Mouse (Mus musculus) forebrain, embryonic 15.5 days (tissue): ENCODE results near the gene Rnase11. TPM values are rescaled to one million over a fixed set of nuclear protein-coding genes. Genes with fewer than 3 reads are reported as not detected.
"Not testable (repeated sequence)": the region's sequence is repeated elsewhere in the genome, so short reads cannot be mapped to it uniquely, and the experiment has no call there.

Source experiments
- ATAC-seq: fragments of 200-750 bp; cut with Nextera tagmentation; replicated peaks from 2 replicates; pipeline ENCODE4 v1.8.0; 2017; ENCODE audit warnings: mild to moderate bottlenecking, moderate TSS enrichment, moderate library complexity
- H3K27ac ChIP-seq: fragments of 300-500 bp; sonication (generic); replicated peaks from 2 replicates; pipeline ENCODE4 v1.5.1; 2015; ENCODE audit warnings: mild to moderate bottlenecking, inconsistent platforms
- H3K27me3 ChIP-seq: fragments of 300-500 bp; sonication (generic); 2 replicates; pipeline ENCODE4 v1.6.1; 2015; ENCODE audit warnings: inconsistent platforms
- H3K36me3 ChIP-seq: fragments of 300-500 bp; sonication (generic); 2 replicates; pipeline ENCODE4 v1.6.1; 2015; ENCODE audit warnings: mild to moderate bottlenecking, inconsistent platforms
- H3K4me1 ChIP-seq: fragments of 300-500 bp; sonication (generic); 2 replicates; pipeline ENCODE4 v1.6.1; 2015; ENCODE audit warnings: inconsistent platforms
- H3K4me2 ChIP-seq: fragments of 300-500 bp; sonication (generic); replicated peaks from 2 replicates; pipeline ENCODE4 v1.6.1; 2015; ENCODE audit warnings: mild to moderate bottlenecking, inconsistent platforms
- H3K4me3 ChIP-seq: fragments of 300-500 bp; sonication (generic); 2 replicates; pipeline ENCODE4 v1.5.1; 2015; ENCODE audit warnings: mild to moderate bottlenecking, inconsistent platforms
- H3K9ac ChIP-seq: fragments of 300-500 bp; sonication (generic); replicated peaks from 2 replicates; pipeline ENCODE4 v1.6.1; 2015; ENCODE audit warnings: mild to moderate bottlenecking, inconsistent platforms
- H3K9me3 ChIP-seq: fragments of 300-500 bp; sonication (generic); 2 replicates; pipeline ENCODE4 v1.6.1; 2016; ENCODE audit warnings: inconsistent platforms
- WGBS: fragments of 180-500 bp; shearing (Covaris S2); methylation state at CpG from one replicate; pipeline ENCODE4 v1.1.7; 2015; ENCODE audit warnings: mixed read lengths; 5-methylcytosine and 5-hydroxymethylcytosine counted together
- polyA plus RNA-seq: library from polyadenylated mRNA; unstranded; fragments of >200 nt; fragmentation: Nextera tagmentation; extraction: Ambion mirVana; gene quantifications from 2 replicates; pipeline ENCODE4 v1.2.1, GENCODE M21; 2015

Rnase11 gene
- not detected in 2 replicates for polyA plus RNA-seq

DNA sequence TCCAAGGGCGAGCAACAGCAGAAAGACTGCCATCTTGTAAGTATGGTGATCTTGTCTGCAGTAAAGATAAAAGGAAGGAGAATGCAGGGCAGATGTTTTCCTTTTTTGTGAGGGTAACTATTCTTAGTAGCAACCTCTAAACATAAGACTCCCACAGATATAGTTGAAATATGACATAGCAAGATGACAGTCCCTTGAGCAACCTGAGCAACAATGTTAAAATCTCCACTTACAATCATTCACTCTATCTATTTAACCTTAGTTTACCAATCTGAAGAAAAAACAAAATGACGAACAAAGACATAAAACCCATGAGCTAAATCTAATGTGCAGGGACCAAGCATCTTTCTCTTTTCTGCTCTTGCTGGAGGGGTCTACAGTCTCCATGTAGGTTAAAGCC lies at the start of gene Rnase11:
TSS of gene Rnase11 (minus strand) at position 101 of the 400 bp plus-strand sequence.
- 81% methylated on average over 2 of the region's 2 CpGs for WGBS
- no peak within 1 kb of the TSS for H3K27ac ChIP-seq
- no peak for ATAC-seq

DNA sequence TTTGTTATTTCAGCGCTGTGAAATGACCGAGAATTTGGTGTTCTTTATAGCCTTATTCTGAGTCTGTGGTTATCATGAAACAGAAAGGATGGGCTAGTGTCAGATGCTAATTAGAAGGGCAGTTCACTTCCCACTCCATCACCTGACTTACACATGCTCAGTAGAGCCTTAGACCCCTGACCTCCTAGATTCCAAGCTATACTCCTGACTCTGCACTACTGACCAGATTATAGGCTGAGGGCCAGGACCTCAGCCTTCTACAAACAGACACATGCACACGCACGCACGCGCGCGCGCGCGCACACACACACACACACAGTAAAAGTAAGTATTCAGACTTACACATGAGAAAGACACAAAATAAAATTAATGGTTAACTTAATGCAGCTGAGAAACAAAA lies 49.0 kb upstream of the Rnase11 start:
- WGBS: 95% methylated on average over 11 of the region's 11 CpGs
- Histone ChIP-seq H3K4me2 (no peak overlapping the region), H3K4me3 (no peak overlapping the region), H3K27me3 (no peaks in the 10 kb centered on the region), H3K4me1 (no peaks in the 10 kb centered on the region), H3K9me3 (no peaks in the 10 kb centered on the region), H3K9ac (no peak overlapping the region), H3K27ac (no peak overlapping the region), H3K36me3 (no peaks in the 10 kb centered on the region)
- no peak for ATAC-seq

More for the DNA sequence above, at the start of gene Rnase11:
- Histone ChIP-seq H3K36me3 (no peaks in the 10 kb centered on the region), H3K27me3 (no peaks in the 10 kb centered on the region), H3K4me1 (peaks cover 9% of the 10 kb centered on the region), H3K9me3 (no peaks in the 10 kb centered on the region), H3K4me2 (no peak within 1 kb of the TSS), H3K4me3 (no peak within 1 kb of the TSS), H3K9ac (no peak within 1 kb of the TSS)

DNA sequence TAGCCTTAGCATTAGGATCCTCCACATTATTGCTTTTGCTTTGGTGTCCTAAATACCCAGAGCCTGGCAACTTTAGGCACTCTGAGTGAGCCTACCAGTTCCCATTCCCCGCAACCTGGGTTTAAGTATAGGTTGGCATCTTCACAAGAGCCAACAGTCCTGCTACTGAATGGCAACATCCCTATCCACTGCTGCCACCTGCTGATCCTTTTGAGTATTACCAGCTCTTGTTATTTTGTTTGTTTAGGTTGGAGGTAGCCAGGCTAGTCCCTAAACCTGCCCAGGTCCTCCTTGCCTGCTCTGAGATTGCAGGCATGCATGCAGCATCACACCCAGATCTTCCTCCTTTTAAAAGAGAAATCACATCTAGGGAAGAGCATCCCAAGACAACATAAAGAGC lies 48.3 kb upstream of the Rnase11 start:
- H3K36me3 ChIP-seq, H3K27me3 ChIP-seq, H3K4me2 ChIP-seq, H3K4me3 ChIP-seq, H3K9ac ChIP-seq, H3K27ac ChIP-seq, H3K9me3 ChIP-seq, H3K4me1 ChIP-seq: not testable (repeated sequence)
- WGBS: 24% methylated on average over 1 of the region's 1 CpGs
- ATAC-seq: peak; percentile 55

DNA sequence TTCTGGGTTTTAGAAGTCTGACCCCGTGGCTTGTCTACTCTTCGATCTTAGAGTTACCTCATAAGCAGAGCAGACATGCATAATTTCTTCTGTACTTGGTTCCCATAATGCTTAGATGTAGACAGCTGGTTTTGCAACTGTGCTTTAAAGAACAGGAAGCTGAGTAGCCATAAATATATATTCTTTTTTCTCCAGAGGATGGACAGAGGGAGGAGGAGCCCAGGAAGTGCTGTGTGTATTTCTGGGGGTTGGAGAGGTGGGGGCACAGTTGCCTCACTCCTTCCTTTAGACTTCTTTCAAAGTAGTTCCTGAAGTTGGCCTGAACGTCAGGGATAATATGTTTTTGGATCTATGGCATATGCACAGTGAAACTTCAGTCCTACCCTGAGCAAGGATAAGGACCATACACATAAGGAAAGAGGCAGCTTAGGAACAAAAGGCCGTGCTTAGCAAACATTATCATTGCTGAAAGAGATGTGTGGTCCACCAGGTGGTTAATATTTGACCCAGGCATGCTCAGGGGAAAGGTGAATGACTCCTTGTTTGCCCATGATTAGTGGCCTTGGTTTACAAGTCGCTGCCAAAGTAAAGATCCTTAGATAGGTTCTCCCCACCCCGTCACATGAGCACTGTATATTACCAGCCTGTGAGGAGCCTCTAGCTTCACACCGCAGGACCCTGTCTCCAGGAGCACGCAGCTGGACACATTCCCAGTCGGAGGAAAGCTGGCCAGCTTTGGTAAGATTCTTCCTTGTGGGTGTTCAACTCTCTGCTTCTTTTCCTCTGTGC lies 46.0 kb upstream of the Rnase11 start:
- Histone ChIP-seq H3K4me1 (peaks cover 8% of the 10 kb centered on the region; the same call in 1 of the 2 replicates), H3K4me2 (no peak overlapping the region), H3K27me3 (no peaks in the 10 kb centered on the region), H3K36me3 (no peaks in the 10 kb centered on the region), H3K9ac (no peak overlapping the region), H3K9me3 (no peaks in the 10 kb centered on the region), H3K27ac (no peak overlapping the region), H3K4me3 (no peak overlapping the region)
- 72% methylated on average over 9 of the region's 9 CpGs for WGBS
- no peak for ATAC-seq

DNA sequence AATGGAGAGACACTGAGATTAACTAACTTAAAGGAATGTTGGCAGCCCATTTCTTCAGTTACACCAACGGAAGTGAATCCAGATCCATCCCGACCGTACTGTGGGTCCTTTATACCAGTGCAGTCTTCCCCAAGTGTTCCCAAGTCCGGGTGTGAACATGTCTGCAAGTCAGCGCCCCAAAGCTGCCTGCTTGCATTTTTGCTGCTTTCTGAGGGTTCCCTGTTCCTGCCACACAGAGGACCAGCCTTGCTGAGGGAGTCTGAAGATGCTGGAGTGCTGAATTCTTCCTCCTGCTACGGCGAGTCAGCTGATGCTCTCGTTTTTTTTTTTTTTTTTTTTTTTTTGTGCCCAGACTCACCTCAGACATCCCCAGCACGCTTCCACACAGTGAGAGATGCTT lies 45.0 kb upstream of the Rnase11 start:
- Histone ChIP-seq H3K9ac (no peak overlapping the region), H3K9me3 (no peaks in the 10 kb centered on the region), H3K36me3 (no peaks in the 10 kb centered on the region), H3K4me1 (peaks cover 9% of the 10 kb centered on the region; the same call in 1 of the 2 replicates), H3K27ac (no peak overlapping the region), H3K27me3 (no peaks in the 10 kb centered on the region), H3K4me2 (no peak overlapping the region), H3K4me3 (no peak overlapping the region)
- 73% methylated on average over 9 of the region's 9 CpGs for WGBS
- no peak for ATAC-seq

DNA sequence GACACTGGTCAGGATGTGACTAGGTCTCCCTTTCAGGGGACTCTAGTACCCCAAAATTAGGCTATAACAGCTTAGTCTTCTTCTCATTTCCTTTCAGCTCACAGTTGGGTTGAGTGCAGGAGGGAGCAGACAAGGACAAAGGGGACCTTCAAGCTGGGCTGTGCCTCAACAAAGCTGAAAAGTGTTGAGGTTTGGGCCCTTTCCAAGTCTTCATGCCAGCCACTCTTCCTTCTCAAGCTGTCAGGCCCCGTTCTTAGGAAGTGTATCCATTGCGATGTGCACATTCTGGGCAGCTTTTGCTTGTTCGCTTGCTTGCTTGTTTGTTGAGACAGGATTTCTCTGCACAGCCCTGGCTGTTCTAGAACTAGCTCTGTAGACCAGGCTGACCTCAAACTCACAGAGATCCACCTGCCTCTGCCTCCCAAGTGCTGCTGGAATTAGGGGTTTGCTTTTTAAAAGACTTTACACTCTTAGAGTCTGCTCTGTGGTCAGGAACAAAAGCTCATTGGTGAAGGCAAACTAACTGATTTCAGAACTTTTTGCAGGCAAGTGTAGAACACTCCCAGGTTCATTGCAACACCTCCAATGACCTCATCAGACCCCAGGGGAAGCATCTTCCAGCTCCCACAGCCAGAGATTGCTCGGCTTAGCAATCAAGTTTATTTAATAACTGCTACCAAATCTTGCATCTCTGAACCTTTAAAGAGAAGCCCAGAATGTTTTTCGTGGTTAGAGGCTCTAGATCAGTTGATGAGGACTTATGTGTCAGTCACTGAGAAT lies 44.3 kb upstream of the Rnase11 start:
- Histone ChIP-seq H3K4me3 (no peak overlapping the region), H3K4me2 (no peak overlapping the region), H3K36me3 (no peaks in the 10 kb centered on the region), H3K27ac (no peak overlapping the region), H3K9ac (no peak overlapping the region), H3K27me3 (no peaks in the 10 kb centered on the region), H3K9me3 (no peaks in the 10 kb centered on the region), H3K4me1 (peaks cover 9% of the 10 kb centered on the region; the same call in 1 of the 2 replicates)
- ATAC-seq: no peak
- 68% methylated on average over 5 of the region's 5 CpGs for WGBS

DNA sequence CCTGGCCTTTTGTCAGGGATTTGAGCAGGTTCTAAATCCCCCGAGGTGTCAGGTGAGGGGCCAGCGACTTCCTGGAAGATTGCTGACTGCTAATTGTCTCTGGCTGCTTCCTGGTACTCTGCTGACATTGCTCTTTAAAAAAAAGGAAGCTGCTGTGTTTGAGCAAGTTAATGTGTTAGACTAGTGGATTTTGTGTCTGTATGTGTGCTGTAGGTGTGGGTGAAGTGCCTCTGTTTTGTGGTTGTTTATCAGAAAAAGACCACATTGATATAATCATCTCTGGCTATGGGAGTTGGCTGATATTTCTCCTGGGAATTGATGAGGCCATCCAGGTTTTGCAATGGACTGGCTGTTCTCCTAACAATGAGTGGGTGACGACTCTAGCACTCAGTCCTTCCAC lies 43.5 kb upstream of the Rnase11 start:
- H3K27me3 ChIP-seq: no peaks in the 10 kb centered on the region
- ATAC-seq: no peak

DNA sequence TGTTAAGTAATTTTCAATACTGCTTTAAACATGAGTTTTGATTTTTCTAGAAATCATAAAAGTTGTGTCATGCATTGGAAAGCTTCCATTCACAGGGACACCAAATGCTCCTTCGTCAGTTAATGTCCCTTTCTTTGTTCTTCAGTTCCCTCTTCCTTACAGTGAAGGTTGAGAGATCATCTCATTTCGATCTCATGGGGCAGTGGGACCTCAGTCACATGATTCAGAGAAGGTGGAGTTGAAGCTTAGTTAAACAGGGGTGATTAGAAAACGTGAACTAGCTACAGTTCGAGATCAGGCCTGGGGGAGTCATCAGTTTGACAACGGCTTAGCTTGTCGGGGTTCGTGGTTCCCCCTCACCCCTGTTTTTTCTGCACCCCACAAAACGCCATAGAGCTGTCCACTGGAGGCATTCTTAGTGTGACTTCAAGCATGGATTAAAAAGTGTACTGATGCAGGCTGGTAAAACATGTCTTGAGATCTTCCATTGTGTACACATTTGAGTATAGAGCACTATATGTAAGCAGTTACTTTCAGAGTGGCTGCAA lies 42.2 kb upstream of the Rnase11 start:
- no peak overlapping the region for H3K27ac ChIP-seq

More for the DNA sequence above, 43.5 kb upstream of the Rnase11 start:
- Histone ChIP-seq H3K27ac (no peak overlapping the region), H3K9ac (no peak overlapping the region), H3K4me2 (no peak overlapping the region), H3K9me3 (no peaks in the 10 kb centered on the region), H3K36me3 (no peaks in the 10 kb centered on the region), H3K4me1 (peaks cover 14% of the 10 kb centered on the region; the same call in 1 of the 2 replicates), H3K4me3 (no peak overlapping the region)
- WGBS: 31% methylated on average over 3 of the region's 3 CpGs

DNA sequence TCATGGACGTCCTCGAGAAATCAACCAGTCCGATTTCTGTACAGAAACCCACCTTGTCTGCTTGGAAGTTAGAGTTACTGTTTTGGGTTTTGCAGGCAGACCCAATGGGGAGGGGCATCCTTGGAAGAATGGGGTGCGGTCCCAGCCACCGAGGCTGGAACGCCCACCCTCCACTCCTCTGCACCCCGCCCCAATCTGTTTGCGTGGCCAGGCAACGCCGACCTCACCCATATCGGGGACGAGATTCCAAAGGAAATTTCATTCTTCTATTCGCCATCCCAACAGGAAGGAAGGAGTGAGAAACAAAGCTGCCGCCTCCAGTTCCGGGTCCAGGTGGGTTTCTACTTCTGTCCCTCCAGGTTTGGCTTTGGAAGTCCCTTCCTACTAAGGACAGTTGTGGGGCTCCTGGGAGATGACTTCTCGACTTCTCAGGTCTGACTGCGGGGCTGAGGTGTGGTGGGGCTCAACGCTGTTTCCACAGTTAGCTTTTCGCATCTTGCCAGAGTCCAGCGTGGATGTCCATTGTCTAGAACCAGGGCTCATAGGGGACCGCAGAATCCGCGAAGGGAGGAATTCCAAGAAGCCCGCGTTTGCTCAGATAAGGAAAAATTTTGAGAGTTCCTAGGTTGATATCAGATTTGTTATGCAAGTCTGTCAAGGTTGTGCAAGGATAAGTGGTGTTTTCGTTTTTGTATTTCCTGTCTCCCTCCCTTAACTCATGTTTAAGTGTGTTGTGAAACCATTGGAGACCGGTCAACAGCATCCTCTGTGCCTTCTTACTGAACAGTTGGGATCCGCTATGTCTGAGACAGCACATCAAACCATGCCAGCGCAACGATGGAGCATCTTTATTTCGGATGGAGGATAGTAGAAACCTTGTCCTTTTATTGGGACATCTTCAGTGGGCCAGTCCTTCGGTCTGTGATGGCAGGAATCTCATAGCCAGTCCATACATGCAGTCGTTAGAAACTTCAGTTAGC lies 41.2 kb upstream of the Rnase11 start, which contains the start of the genes Rnase4 and Ang:
TSS of gene Rnase4 (plus strand) at position 157 of the 980 bp plus-strand sequence.
TSS of gene Ang (plus strand) at position 230 of the 980 bp plus-strand sequence.
- Histone ChIP-seq H3K27me3 (no peaks in the 10 kb centered on the region), H3K36me3 (no peaks in the 10 kb centered on the region), H3K9ac (peak within 1 kb of the TSS; percentile 52), H3K27ac (peak within 1 kb of the TSS; percentile 77), H3K4me2 (peak within 1 kb of the TSS; percentile 79), H3K4me3 (peak within 1 kb of the TSS; percentile 72), H3K4me1 (peaks cover 19% of the 10 kb centered on the region), H3K9me3 (no peaks in the 10 kb centered on the region)
- 7% methylated on average over 33 of the region's 33 CpGs for WGBS
- ATAC-seq: peak; percentile 7

More for the DNA sequence above, 42.2 kb upstream of the Rnase11 start:
- peak overlapping the region; percentile 79 for H3K4me2 ChIP-seq
- peaks cover 19% of the 10 kb centered on the region for H3K4me1 ChIP-seq
- H3K9ac ChIP-seq: no peak overlapping the region
- ATAC-seq: no peak
- no peaks in the 10 kb centered on the region for H3K27me3 ChIP-seq
- peak overlapping the region; percentile 72; the same call in 1 of the 2 replicates for H3K4me3 ChIP-seq
- no peaks in the 10 kb centered on the region for H3K36me3 ChIP-seq
- H3K9me3 ChIP-seq: no peaks in the 10 kb centered on the region
- 51% methylated on average over 8 of the region's 8 CpGs for WGBS

DNA sequence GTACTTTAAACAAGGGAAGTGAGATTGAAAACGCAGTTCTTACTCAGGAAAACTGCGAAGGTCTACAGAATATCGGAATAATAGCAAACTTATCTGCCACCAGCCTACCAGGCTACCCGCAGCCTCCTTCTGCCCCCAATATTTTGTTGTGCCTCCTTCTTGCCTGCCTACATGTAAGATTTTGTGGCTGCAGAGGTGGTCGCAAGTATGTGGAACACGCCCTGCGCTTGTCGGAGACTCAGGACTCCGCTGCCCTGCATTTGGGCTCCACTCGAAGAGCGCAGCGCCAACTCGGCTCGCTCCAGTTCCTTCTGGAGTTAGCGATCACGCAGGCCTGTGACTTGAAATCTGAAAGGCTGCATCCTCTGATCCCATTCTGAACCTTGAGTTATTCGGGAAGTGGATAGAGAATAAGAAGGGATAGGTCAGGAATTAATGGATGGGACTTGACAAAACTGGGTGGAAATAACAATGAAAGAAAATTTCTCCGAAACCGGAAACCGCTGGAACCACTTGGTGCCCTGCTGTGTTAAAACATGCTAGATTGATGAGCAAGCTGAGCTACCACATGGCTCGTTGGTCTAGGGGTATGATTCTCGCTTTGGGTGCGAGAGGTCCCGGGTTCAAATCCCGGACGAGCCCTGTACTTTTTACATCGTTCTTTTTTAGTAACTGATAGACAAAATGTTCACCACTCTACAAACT lies 40.3 kb upstream of the Rnase11 start:
- ATAC-seq: peak; percentile 57
- H3K9ac ChIP-seq: peak overlapping the region; percentile 52

More for the DNA sequence above, 40.3 kb upstream of the Rnase11 start:
- Histone ChIP-seq H3K4me3 (peak overlapping the region; percentile 72), H3K9me3 (no peaks in the 10 kb centered on the region), H3K27ac (peak overlapping the region; percentile 77), H3K4me2 (peak overlapping the region; percentile 79), H3K36me3 (no peaks in the 10 kb centered on the region), H3K4me1 (peaks cover 19% of the 10 kb centered on the region), H3K27me3 (no peaks in the 10 kb centered on the region)
- WGBS: under 1% methylated on average over 27 of the region's 27 CpGs
